Mouse (Mus musculus): ENCODE measurements at regions not wholly inside any gene's neighbourhood (a gene's known extent, or its start where the extent isn't known, plus 50 kb on each side); places are given as distances from the start of the nearest gene placed in this dataset.

GRCm38 (mm10) chr5:64022633-64023323, 54.1 kb upstream of the Rell1 start:
- Histone ChIP-seq H3K4me1 (ENCODE audit: control insufficient read depth, insufficient read depth, low read length) (no peaks in the 10 kb centered on the region), H3K27ac (replicated peaks; ENCODE audit: insufficient read depth, low read depth, low read length) (no peak overlapping the region), H3K4me3 (ENCODE audit: insufficient read depth, low read depth, low read length) (no peak overlapping the region), H3K27me3 (ENCODE audit: control insufficient read depth, insufficient read depth, low read length) (no peaks in the 10 kb centered on the region), H3K9ac (ENCODE audit: low read depth, low read length) (no peak overlapping the region), H3K36me3 (ENCODE audit: control insufficient read depth, insufficient read depth, low read length) (no peaks in the 10 kb centered on the region), H3K79me2 (ENCODE audit: control insufficient read depth, insufficient read depth, low read length) (no peaks in the 10 kb centered on the region)
- TF ChIP-seq CTCF (IDR thresholded peaks at IDR 0.05; ENCODE audit: low read depth, low read length), result no peak
- TF ChIP-seq POLR2A (IDR thresholded peaks at IDR 0.05; ENCODE audit: extremely low read depth, insufficient read depth, low read length), result no peak
- DNase-seq (ENCODE audit: extremely low read depth, low read depth, low spot score), result no peak
- 88% methylated on average over 18 of the region's 18 CpGs for WGBS

GRCm38 (mm10) chr5:64023324-64023650, 54.6 kb upstream of the Rell1 start:
- no peak for TF ChIP-seq CTCF (IDR thresholded peaks at IDR 0.05; ENCODE audit: low read depth, low read length)
- TF ChIP-seq POLR2A (IDR thresholded peaks at IDR 0.05; ENCODE audit: extremely low read depth, insufficient read depth, low read length), result no peak
- Histone ChIP-seq H3K4me3 (ENCODE audit: insufficient read depth, low read depth, low read length) (no peak overlapping the region), H3K9ac (ENCODE audit: low read depth, low read length) (no peak overlapping the region), H3K27me3 (ENCODE audit: control insufficient read depth, insufficient read depth, low read length) (no peaks in the 10 kb centered on the region), H3K4me1 (ENCODE audit: control insufficient read depth, insufficient read depth, low read length) (no peaks in the 10 kb centered on the region), H3K27ac (replicated peaks; ENCODE audit: insufficient read depth, low read depth, low read length) (no peak overlapping the region), H3K79me2 (ENCODE audit: control insufficient read depth, insufficient read depth, low read length) (no peaks in the 10 kb centered on the region), H3K36me3 (ENCODE audit: control insufficient read depth, insufficient read depth, low read length) (no peaks in the 10 kb centered on the region)
- DNase-seq (ENCODE audit: extremely low read depth, low read depth, low spot score), result no peak

- Histone ChIP-seq H3K79me2 (ENCODE audit: control insufficient read depth, insufficient read depth, low read length) (no peaks in the 10 kb centered on the region), H3K4me3 (ENCODE audit: insufficient read depth, low read depth, low read length) (no peak overlapping the region), H3K4me1 (ENCODE audit: control insufficient read depth, insufficient read depth, low read length) (no peaks in the 10 kb centered on the region), H3K27me3 (ENCODE audit: control insufficient read depth, insufficient read depth, low read length) (no peaks in the 10 kb centered on the region), H3K27ac (replicated peaks; ENCODE audit: insufficient read depth, low read depth, low read length) (no peak overlapping the region), H3K36me3 (ENCODE audit: control insufficient read depth, insufficient read depth, low read length) (no peaks in the 10 kb centered on the region), H3K9ac (ENCODE audit: low read depth, low read length) (no peak overlapping the region)
- WGBS, result 88% methylated on average over 8 of the region's 8 CpGs
- no peak for DNase-seq (ENCODE audit: extremely low read depth, low read depth, low spot score)
- no peak for TF ChIP-seq CTCF (IDR thresholded peaks at IDR 0.05; ENCODE audit: low read depth, low read length)
- no peak for TF ChIP-seq POLR2A (IDR thresholded peaks at IDR 0.05; ENCODE audit: extremely low read depth, insufficient read depth, low read length)
Observed at GRCm38 (mm10) chr5:64024420-64024819, 55.7 kb upstream of the Rell1 start.

- H3K27me3 ChIP-seq (ENCODE audit: control insufficient read depth, insufficient read depth, low read length), result no peaks in the 10 kb centered on the region
- H3K9ac ChIP-seq (ENCODE audit: low read depth, low read length), result no peak overlapping the region
- 85% methylated on average over 5 of the region's 5 CpGs for WGBS
- no peaks in the 10 kb centered on the region for H3K4me1 ChIP-seq (ENCODE audit: control insufficient read depth, insufficient read depth, low read length)
- no peaks in the 10 kb centered on the region for H3K36me3 ChIP-seq (ENCODE audit: control insufficient read depth, insufficient read depth, low read length)
- no peak overlapping the region for H3K4me3 ChIP-seq (ENCODE audit: insufficient read depth, low read depth, low read length)
- no peaks in the 10 kb centered on the region for H3K79me2 ChIP-seq (ENCODE audit: control insufficient read depth, insufficient read depth, low read length)
- DNase-seq (ENCODE audit: extremely low read depth, low read depth, low spot score), result no peak
- no peak overlapping the region for H3K27ac ChIP-seq (replicated peaks; ENCODE audit: insufficient read depth, low read depth, low read length)
- TF ChIP-seq POLR2A (IDR thresholded peaks at IDR 0.05; ENCODE audit: extremely low read depth, insufficient read depth, low read length) (no peak), CTCF (IDR thresholded peaks at IDR 0.05; ENCODE audit: low read depth, low read length) (no peak)
Observed at GRCm38 (mm10) chr5:64027733-64028132, 59.0 kb upstream of the Rell1 start.

- H3K27ac ChIP-seq (replicated peaks; ENCODE audit: insufficient read depth, low read depth, low read length), result no peak overlapping the region
- no peaks in the 10 kb centered on the region for H3K4me1 ChIP-seq (ENCODE audit: control insufficient read depth, insufficient read depth, low read length)
- peak; percentile 42 for DNase-seq (ENCODE audit: extremely low read depth, low read depth, low spot score)
- no peaks in the 10 kb centered on the region for H3K36me3 ChIP-seq (ENCODE audit: control insufficient read depth, insufficient read depth, low read length)
- no peak for TF ChIP-seq POLR2A (IDR thresholded peaks at IDR 0.05; ENCODE audit: extremely low read depth, insufficient read depth, low read length)
- TF ChIP-seq CTCF (IDR thresholded peaks at IDR 0.05; ENCODE audit: low read depth, low read length), result no peak
- H3K9ac ChIP-seq (ENCODE audit: low read depth, low read length), result no peak overlapping the region
- 39% methylated on average over 7 of the region's 7 CpGs for WGBS
- no peak overlapping the region for H3K4me3 ChIP-seq (ENCODE audit: insufficient read depth, low read depth, low read length)
- H3K79me2 ChIP-seq (ENCODE audit: control insufficient read depth, insufficient read depth, low read length), result no peaks in the 10 kb centered on the region
- no peaks in the 10 kb centered on the region for H3K27me3 ChIP-seq (ENCODE audit: control insufficient read depth, insufficient read depth, low read length)
Observed at GRCm38 (mm10) chr5:64029622-64030145, 61.0 kb upstream of the Rell1 start.

- no peaks in the 10 kb centered on the region for H3K36me3 ChIP-seq (ENCODE audit: control insufficient read depth, insufficient read depth, low read length)
- peak; percentile 14 for DNase-seq (ENCODE audit: extremely low read depth, low read depth, low spot score)
- 93% methylated on average over 7 of the region's 8 CpGs for WGBS
- no peaks in the 10 kb centered on the region for H3K79me2 ChIP-seq (ENCODE audit: control insufficient read depth, insufficient read depth, low read length)
- TF ChIP-seq CTCF (IDR thresholded peaks at IDR 0.05; ENCODE audit: low read depth, low read length) (no peak), POLR2A (IDR thresholded peaks at IDR 0.05; ENCODE audit: extremely low read depth, insufficient read depth, low read length) (no peak)
- H3K4me1 ChIP-seq (ENCODE audit: control insufficient read depth, insufficient read depth, low read length), result no peaks in the 10 kb centered on the region
- no peaks in the 10 kb centered on the region for H3K27me3 ChIP-seq (ENCODE audit: control insufficient read depth, insufficient read depth, low read length)
- no peak overlapping the region for H3K9ac ChIP-seq (ENCODE audit: low read depth, low read length)
- no peak overlapping the region for H3K27ac ChIP-seq (replicated peaks; ENCODE audit: insufficient read depth, low read depth, low read length)
- no peak overlapping the region for H3K4me3 ChIP-seq (ENCODE audit: insufficient read depth, low read depth, low read length)
Observed at GRCm38 (mm10) chr5:64030281-64030960, 61.7 kb upstream of the Rell1 start.
